Comparison of ENCODE assay signal across 34 mouse cellular contexts in genomic region chr1:194843020-194843419, GRCm38 (mm10).
"Had no signal": no experiment of that assay in that cellular context is flagged by ENCODE, and none has a peak within 500 bp of the region (broad histone marks: within the 10 kb centered on the region; RNA-seq: fewer than 3 reads in every experiment).

No protein-coding gene starts in this region.

- H3K4me3 ChIP-seq: heart, embryonic 12.5 days; heart, embryonic 13.5 days; heart, embryonic 15.5 days; hindbrain, embryonic 10.5 days; hindbrain, embryonic 12.5 days; hindbrain, embryonic 13.5 days; hindbrain, embryonic 15.5 days; intestine, embryonic 15.5 days; kidney, embryonic 15.5 days; layer of hippocampus, adult 2 months; left cerebral cortex, adult 2 months had no signal

- DNase-seq: heart, postnatal 10 days; heart, postnatal 14 days; heart, postnatal 36 days; heart, postnatal 4 days; kidney, adult 11 months; kidney, adult 18-20 months; kidney, adult 2 months; kidney, adult 8-10 months; kidney, adult 9 months; kidney, postnatal 10 days; kidney, postnatal 14 days; kidney, postnatal 25 days; kidney, postnatal 36 days; kidney, postnatal 4 days; layer of hippocampus, adult 9-11 months; layer of hippocampus, postnatal 36 days had no signal

- H3K27ac ChIP-seq: heart, embryonic 13.5 days; heart, embryonic 15.5 days; hindbrain, embryonic 10.5 days; hindbrain, embryonic 12.5 days; hindbrain, embryonic 13.5 days; hindbrain, embryonic 14.5 days; hindbrain, embryonic 15.5 days; hindbrain, postnatal 0 days; intestine, embryonic 15.5 days; kidney, embryonic 15.5 days; kidney, postnatal 0 days; layer of hippocampus, adult 2 months; left cerebral cortex, adult 2 months had no signal

- H3K4me1 ChIP-seq: hindbrain, embryonic 10.5 days; hindbrain, embryonic 12.5 days; hindbrain, embryonic 13.5 days; hindbrain, embryonic 15.5 days; intestine, embryonic 15.5 days; kidney, embryonic 15.5 days had no signal

- H3K27me3 ChIP-seq: heart, embryonic 12.5 days; heart, embryonic 13.5 days; heart, embryonic 15.5 days; hindbrain, embryonic 12.5 days; hindbrain, embryonic 13.5 days; hindbrain, embryonic 15.5 days; intestine, embryonic 15.5 days; kidney, embryonic 15.5 days had no signal

- H3K9me3 ChIP-seq: heart, embryonic 12.5 days; heart, embryonic 13.5 days; heart, embryonic 15.5 days; hindbrain, embryonic 10.5 days; hindbrain, embryonic 12.5 days; hindbrain, embryonic 13.5 days; hindbrain, embryonic 15.5 days; intestine, embryonic 15.5 days; kidney, embryonic 15.5 days had no signal

- H3K36me3 ChIP-seq: heart, embryonic 12.5 days; heart, embryonic 13.5 days; heart, embryonic 15.5 days; hindbrain, embryonic 10.5 days; hindbrain, embryonic 12.5 days; hindbrain, embryonic 13.5 days; hindbrain, embryonic 15.5 days; intestine, embryonic 15.5 days; kidney, embryonic 15.5 days had no signal

- ATAC-seq: hindbrain, embryonic 16.5 days; hindbrain, postnatal 0 days; inflammation-experienced regulatory T-cells, adult 6 months; intestine, embryonic 15.5 days; intestine, embryonic 16.5 days; intestine, postnatal 0 days had no signal

- H3K9ac ChIP-seq: heart, embryonic 12.5 days; heart, embryonic 13.5 days; heart, embryonic 15.5 days; hindbrain, embryonic 12.5 days; hindbrain, embryonic 13.5 days; hindbrain, embryonic 14.5 days; hindbrain, embryonic 15.5 days; intestine, embryonic 15.5 days; kidney, embryonic 15.5 days had no signal
